ENCODE assay signal across 19 mouse cellular contexts in genomic region chr4:138322692-138323091, GRCm38 (mm10). TPM values are rescaled to one million over a fixed set of nuclear protein-coding genes. Genes with fewer than 3 reads are reported as not detected.
A peak's percentile ranks its signal among the peaks of the same experiment; 100 is the strongest.
DNase-seq lines count a peak whose midpoint lies in the region; ATAC-seq and TF ChIP-seq lines count a peak whose summit lies in the region.
"Had no signal": no experiment of that assay in that cellular context is flagged by ENCODE, and none has a peak within 500 bp of the region (broad histone marks: within the 10 kb centered on the region; RNA-seq: fewer than 3 reads in every experiment).

No protein-coding gene starts in this region.

- peaks cover 39% of the 10 kb centered on the region for H3K4me1 ChIP-seq in heart, embryonic 16.5 days (ENCODE audit: control insufficient read depth, insufficient read depth, low read length)
- H3K4me1 ChIP-seq in midbrain, embryonic 14.5 days (ENCODE audit: control insufficient read depth, insufficient read depth, low read length), result peaks cover 18% of the 10 kb centered on the region
- peaks cover 46% of the 10 kb centered on the region for H3K4me1 ChIP-seq in midbrain, embryonic 10.5 days

- ATAC-seq in heart, embryonic 16.5 days (replicated peaks; ENCODE audit: extremely low read depth, insufficient read depth, low FRiP score), result no peak
- ATAC-seq in midbrain, embryonic 14.5 days (ENCODE audit: low FRiP score, low TSS enrichment), result no peak

- peak overlapping the region; percentile 99 for H3K27ac ChIP-seq in gastrocnemius, adult 2 months
- H3K27ac ChIP-seq in heart, embryonic 16.5 days (ENCODE audit: low read length), result peak overlapping the region; percentile 98; the same call in 1 of the 2 replicates
- peak overlapping the region; percentile 37; the same call in 1 of the 2 replicates for H3K27ac ChIP-seq in midbrain, embryonic 14.5 days (replicated peaks; ENCODE audit: low read depth, low read length)
- H3K27ac ChIP-seq in midbrain, embryonic 10.5 days (replicated peaks), result no peak overlapping the region
- H3K27ac ChIP-seq: embryonic facial prominence, embryonic 10.5 days had no signal

- peak overlapping the region; percentile 22; the same call in 1 of the 2 replicates for H3K4me3 ChIP-seq in gastrocnemius, adult 2 months
- H3K4me3 ChIP-seq in heart, embryonic 16.5 days (ENCODE audit: low read length), result no peak overlapping the region
- no peak overlapping the region for H3K4me3 ChIP-seq in midbrain, embryonic 14.5 days (replicated peaks; ENCODE audit: low read depth, low read length)
- no peak overlapping the region for H3K4me3 ChIP-seq in midbrain, embryonic 10.5 days
- H3K4me3 ChIP-seq: embryonic facial prominence, embryonic 10.5 days had no signal

- 50% methylated on average over 4 of the region's 4 CpGs for WGBS in heart, embryonic 16.5 days
- 11% methylated on average over 4 of the region's 4 CpGs for WGBS in midbrain, embryonic 14.5 days
- 36% methylated on average over 4 of the region's 4 CpGs for WGBS in midbrain, embryonic 10.5 days

- no peak overlapping the region for H3K4me2 ChIP-seq in heart, embryonic 16.5 days (ENCODE audit: low read depth, low read length)
- H3K4me2 ChIP-seq in midbrain, embryonic 14.5 days (ENCODE audit: low read length), result peak overlapping the region; percentile 19

- H3K36me3 ChIP-seq in heart, embryonic 16.5 days (ENCODE audit: control insufficient read depth, insufficient read depth), result peaks cover 4% of the 10 kb centered on the region; the same call in 1 of the 2 replicates
- H3K36me3 ChIP-seq in midbrain, embryonic 14.5 days (ENCODE audit: control insufficient read depth, insufficient read depth, low read length), result peaks cover 11% of the 10 kb centered on the region; the same call in 1 of the 2 replicates
- 0 out of 2 replicates have a peak, but pooled peaks cover 2% of the 10 kb centered on the region for H3K36me3 ChIP-seq in midbrain, embryonic 10.5 days

- no peak overlapping the region for H3K9ac ChIP-seq in heart, embryonic 16.5 days (ENCODE audit: low read length)
- no peak overlapping the region for H3K9ac ChIP-seq in midbrain, embryonic 14.5 days (replicated peaks; ENCODE audit: low read length)

- H3K27me3 ChIP-seq in heart, embryonic 16.5 days (ENCODE audit: control insufficient read depth, insufficient read depth, low read length), result no peaks in the 10 kb centered on the region
- H3K27me3 ChIP-seq in midbrain, embryonic 14.5 days (ENCODE audit: control insufficient read depth, insufficient read depth, low read length), result no peaks in the 10 kb centered on the region
- H3K27me3 ChIP-seq in midbrain, embryonic 10.5 days (ENCODE audit: low read depth, poor library complexity, severe bottlenecking), result peaks cover 7% of the 10 kb centered on the region; the same call in 1 of the 2 replicates

- no peak for DNase-seq in gastrocnemius, adult 2 months
- no peak for DNase-seq in gastrocnemius, postnatal 25 days
- DNase-seq in heart, adult 11 months, result no peak
- DNase-seq in midbrain, embryonic 14.5 days, result peak; percentile 41
- no peak for DNase-seq in midbrain, embryonic 10.5 days (ENCODE audit: low spot score)
- DNase-seq in spleen, postnatal 14 days (ENCODE audit: low spot score in 2 of 2), result no peak
- DNase-seq: adrenal gland, adult 2 months; cerebellum, adult 18-20 months; cerebellum, postnatal 36 days; gastrocnemius, postnatal 36 days; kidney, adult 2 months; layer of hippocampus, adult 9-11 months; lung, postnatal 14 days; retina, postnatal 1 day; thymus, postnatal 36 days had no signal

- intact Hi-C loops in gastrocnemius, adult 2 months (cut with DNase I), result no loop called here

- H3K9me3 ChIP-seq in heart, embryonic 16.5 days (replicated peaks; ENCODE audit: control insufficient read depth, low read length), result no peaks in the 10 kb centered on the region
- H3K9me3 ChIP-seq in midbrain, embryonic 14.5 days (ENCODE audit: control insufficient read depth, low read length), result no peaks in the 10 kb centered on the region
- no peaks in the 10 kb centered on the region for H3K9me3 ChIP-seq in midbrain, embryonic 10.5 days (replicated peaks)
- H3K9me3 ChIP-seq: embryonic facial prominence, embryonic 10.5 days had no signal

- TF ChIP-seq CTCF in gastrocnemius, adult 2 months (IDR thresholded peaks at IDR 0.05), result no peak

RNA-seq across cellular contexts. Expression of gene Pink1, which starts 3.4 kb away (rescaled TPM):
- total RNA-seq in gastrocnemius, adult 2 months (2021), result 100 to 1,000 TPM; 652 to 780 TPM
- 100 to 1,000 TPM; 436 to 528 TPM for total RNA-seq in gastrocnemius, postnatal 25 days (2021)
- 70.9 and 79.8 TPM in 2 replicates for polyA plus RNA-seq in heart, embryonic 16.5 days (2015; fragmentation: Nextera tagmentation; extraction: Ambion mirVana)
- 54.1 and 74.7 TPM in 2 replicates for polyA plus RNA-seq in midbrain, embryonic 14.5 days (2014; fragmentation: Nextera tagmentation; extraction: Ambion mirVana)
- 30.5 and 41.3 TPM in 2 replicates for polyA plus RNA-seq in midbrain, embryonic 10.5 days (2016; fragmentation: Nextera tagmentation; extraction: Ambion mirVana)

RNA-seq across cellular contexts. Expression of gene Ddost, which starts 18.2 kb away (rescaled TPM):
- 10 to 100 TPM; 29.1 to 34.3 TPM for total RNA-seq in gastrocnemius, adult 2 months (2021)
- total RNA-seq in gastrocnemius, postnatal 25 days (2021), result 10 to 100 TPM; 30.6 to 37.0 TPM
- polyA plus RNA-seq in heart, embryonic 16.5 days (2015; fragmentation: Nextera tagmentation; extraction: Ambion mirVana), result 247 and 263 TPM in 2 replicates
- polyA plus RNA-seq in midbrain, embryonic 14.5 days (2014; fragmentation: Nextera tagmentation; extraction: Ambion mirVana), result 177 and 184 TPM in 2 replicates
- 281 and 282 TPM in 2 replicates for polyA plus RNA-seq in midbrain, embryonic 10.5 days (2016; fragmentation: Nextera tagmentation; extraction: Ambion mirVana)

RNA-seq across cellular contexts. Expression of gene Cda, which starts 45.1 kb away (rescaled TPM):
- total RNA-seq in gastrocnemius, adult 2 months (2021), result 1 to 10 TPM in 1 of 2 experiments, under 1 TPM in 1; 0.56 to 1.2 TPM
- total RNA-seq in gastrocnemius, postnatal 25 days (2021), result 1 to 10 TPM in 1 of 2 experiments, under 1 TPM in 1; 0.82 to 1.2 TPM
- polyA plus RNA-seq in heart, embryonic 16.5 days (2015; fragmentation: Nextera tagmentation; extraction: Ambion mirVana), result 7.3 and 10.3 TPM in 2 replicates
- polyA plus RNA-seq in midbrain, embryonic 14.5 days (2014; fragmentation: Nextera tagmentation; extraction: Ambion mirVana), result 2.4 and 4.6 TPM in 2 replicates
- polyA plus RNA-seq in midbrain, embryonic 10.5 days (2016; fragmentation: Nextera tagmentation; extraction: Ambion mirVana), result 1.2 and 2.0 TPM in 2 replicates
- total RNA-seq: CH12.LX; neutrophil, adult 5-6 weeks had no signal
